Mouse (Mus musculus) spleen, adult 2 months (tissue): Measurements from ENCODE around the gene Patj.

Source experiments
- CTCF ChIP-seq: fragments of 200-500 bp; IDR thresholded peaks from 2 replicates; pipeline ENCODE4 v1.5.1; 2011; ENCODE audit warnings: mild to moderate bottlenecking, inconsistent platforms; ENCODE audit not compliant: insufficient read depth, insufficient read length, insufficient replicate concordance; ENCODE audit errors: extremely low read depth
- POLR2A ChIP-seq: fragments of 200-500 bp; IDR thresholded peaks from 2 replicates; pipeline ENCODE4 v1.6.1; 2011; ENCODE audit warnings: low read depth, low read length, inconsistent platforms

DNA sequence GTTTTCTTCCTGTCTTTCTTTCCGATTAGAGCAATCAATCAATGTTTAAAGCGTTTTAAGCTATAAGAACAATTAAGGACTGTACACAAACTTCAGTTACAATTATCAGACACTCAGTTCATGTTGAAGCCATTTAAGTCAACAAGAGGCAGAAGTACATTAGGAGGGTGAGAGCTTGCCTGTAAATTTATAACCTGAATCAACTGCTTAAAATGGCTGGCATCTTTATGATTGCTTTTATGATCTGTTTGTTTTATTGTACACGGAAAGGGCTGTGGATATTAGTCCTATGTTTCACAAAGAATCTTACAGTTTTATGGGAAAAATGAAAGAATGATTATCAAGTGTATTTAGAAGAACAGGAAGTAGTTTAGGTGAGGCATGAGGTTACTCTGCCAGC lies 45.7 kb downstream of the Patj start:
- TF ChIP-seq CTCF (no peak), POLR2A (no peak)
